Mouse (Mus musculus): Measurements from ENCODE around the gene Wipf2. TPM values are rescaled to one million over a fixed set of nuclear protein-coding genes. Genes with fewer than 3 reads are reported as not detected.

Gene Wipf2
- polyA plus RNA-seq, 1 experiment = 0.81 TPM

- peaks cover 10% of the 10 kb centered on the region for H3K4me1 ChIP-seq (ENCODE audit: control insufficient read depth)
- H3K27me3 ChIP-seq (ENCODE audit: control insufficient read depth) = peaks cover 27% of the 10 kb centered on the region
- H3K36me3 ChIP-seq (ENCODE audit: control insufficient read depth) = no peaks in the 10 kb centered on the region
- no peaks in the 10 kb centered on the region for H3K9me3 ChIP-seq (ENCODE audit: control insufficient read depth, low read length)
- H3K4me3 ChIP-seq (replicated peaks) = peak overlapping the region; percentile 15
- TF ChIP-seq GATA1 (IDR thresholded peaks at IDR 0.05; ENCODE audit: low read length) (no peak), TAL1 (IDR thresholded peaks at IDR 0.05; ENCODE audit: low read length) (no peak)
These were observed 14.1 kb upstream of the Wipf2 start for GRCm38 (mm10) chr11:98849196-98849894.

- TF ChIP-seq TAL1 (IDR thresholded peaks at IDR 0.05; ENCODE audit: low read length) = no peak
- no peak for TF ChIP-seq GATA1 (IDR thresholded peaks at IDR 0.05; ENCODE audit: low read length)
- H3K27me3 ChIP-seq (ENCODE audit: control insufficient read depth) = peaks cover 27% of the 10 kb centered on the region
- H3K36me3 ChIP-seq (ENCODE audit: control insufficient read depth) = no peaks in the 10 kb centered on the region
- H3K9me3 ChIP-seq (ENCODE audit: control insufficient read depth, low read length) = no peaks in the 10 kb centered on the region
- peak overlapping the region; percentile 14 for H3K4me3 ChIP-seq (replicated peaks)
- peaks cover 10% of the 10 kb centered on the region for H3K4me1 ChIP-seq (ENCODE audit: control insufficient read depth)
These were observed 13.0 kb upstream of the Wipf2 start for GRCm38 (mm10) chr11:98850100-98851093.

GRCm38 (mm10) chr11:98854116-98854515, 9.3 kb upstream of the Wipf2 start:
- TF ChIP-seq GATA1 (IDR thresholded peaks at IDR 0.05; ENCODE audit: low read length) (no peak), TAL1 (IDR thresholded peaks at IDR 0.05; ENCODE audit: low read length) (no peak)
- Histone ChIP-seq H3K4me3 (replicated peaks) (no peak overlapping the region), H3K36me3 (ENCODE audit: control insufficient read depth) (no peaks in the 10 kb centered on the region), H3K9me3 (ENCODE audit: control insufficient read depth, low read length) (no peaks in the 10 kb centered on the region), H3K27me3 (ENCODE audit: control insufficient read depth) (peaks cover 18% of the 10 kb centered on the region), H3K4me1 (ENCODE audit: control insufficient read depth) (peaks cover 12% of the 10 kb centered on the region)

DNA sequence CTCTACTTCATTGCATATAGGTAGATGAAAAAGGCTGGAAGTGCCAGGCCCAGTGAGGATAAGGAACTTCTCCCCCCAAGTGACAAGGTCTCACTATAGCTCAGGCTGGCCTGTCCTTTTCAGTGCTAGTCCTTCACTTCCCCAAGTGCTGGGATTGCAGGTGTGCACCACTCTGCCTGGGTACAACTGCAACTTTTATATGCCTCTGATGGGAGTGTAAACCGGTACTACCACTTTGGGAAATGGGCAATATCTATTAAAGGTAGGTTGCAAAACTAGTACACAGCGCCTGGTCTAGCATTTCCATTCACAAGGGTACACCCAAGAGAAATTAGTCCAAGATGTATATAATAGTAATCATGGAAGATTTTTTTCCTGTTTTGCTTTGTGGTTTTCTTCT, 8.8 kb upstream of the Wipf2 start:
- no peak for TF ChIP-seq TAL1 (IDR thresholded peaks at IDR 0.05; ENCODE audit: low read length)
- TF ChIP-seq GATA1 (IDR thresholded peaks at IDR 0.05; ENCODE audit: low read length) = no peak
- Histone ChIP-seq H3K9me3 (ENCODE audit: control insufficient read depth, low read length) (no peaks in the 10 kb centered on the region), H3K4me1 (ENCODE audit: control insufficient read depth) (peaks cover 13% of the 10 kb centered on the region), H3K4me3 (replicated peaks) (no peak overlapping the region), H3K36me3 (ENCODE audit: control insufficient read depth) (no peaks in the 10 kb centered on the region), H3K27me3 (ENCODE audit: control insufficient read depth) (peaks cover 13% of the 10 kb centered on the region)

DNA sequence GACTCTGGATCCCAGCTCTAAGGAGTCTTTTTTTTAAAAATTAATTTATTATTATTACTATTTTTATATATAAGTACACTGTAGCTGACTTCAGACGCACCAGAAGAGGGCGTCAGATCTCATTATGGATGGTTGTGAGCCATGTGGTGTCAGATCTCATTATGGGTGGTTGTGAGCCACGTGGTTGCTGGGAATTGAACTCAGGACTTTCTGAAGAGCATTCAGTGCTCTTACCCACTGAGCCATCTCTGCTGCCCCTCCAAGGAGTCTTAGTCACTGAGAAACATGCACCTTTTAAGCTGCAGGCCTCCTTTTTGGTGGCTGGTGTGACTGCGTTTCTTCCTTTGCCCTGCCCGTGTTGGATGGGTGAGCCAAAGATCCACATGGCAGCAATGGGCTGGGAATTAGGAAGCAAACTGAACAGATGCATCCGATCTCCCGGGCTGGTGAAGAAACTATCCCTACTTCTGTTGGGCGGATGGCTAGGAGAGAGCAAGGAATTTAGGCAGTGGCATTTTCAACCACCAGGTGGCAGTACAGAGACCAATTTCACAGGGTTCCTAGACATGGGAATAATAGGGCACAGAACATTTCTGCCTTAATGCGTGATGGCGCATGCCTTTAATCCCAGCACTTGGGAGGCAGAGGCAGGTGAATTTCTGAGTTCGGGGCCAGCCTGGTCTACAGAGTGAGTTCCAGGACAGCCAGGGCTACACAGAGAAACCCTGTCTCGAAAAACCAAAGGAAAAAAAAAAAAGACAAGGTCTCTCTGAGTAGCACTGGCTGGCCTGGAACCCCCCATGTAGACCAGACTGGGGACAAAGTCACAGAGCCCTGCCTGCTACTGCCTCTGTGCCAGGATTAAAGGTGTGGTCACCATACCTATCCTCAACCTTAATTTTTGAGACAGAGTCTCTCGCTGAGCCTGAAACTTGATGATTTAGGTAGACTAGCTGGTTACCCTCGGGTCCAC, 4.4 kb upstream of the Wipf2 start:
- H3K4me3 ChIP-seq (replicated peaks) = no peak overlapping the region
- no peaks in the 10 kb centered on the region for H3K27me3 ChIP-seq (ENCODE audit: control insufficient read depth)
- H3K4me1 ChIP-seq (ENCODE audit: control insufficient read depth) = peaks cover 23% of the 10 kb centered on the region
- no peak for TF ChIP-seq GATA1 (IDR thresholded peaks at IDR 0.05; ENCODE audit: low read length)
- TF ChIP-seq TAL1 (IDR thresholded peaks at IDR 0.05; ENCODE audit: low read length) = no peak
- H3K9me3 ChIP-seq (ENCODE audit: control insufficient read depth, low read length) = no peaks in the 10 kb centered on the region
- H3K36me3 ChIP-seq (ENCODE audit: control insufficient read depth) = no peaks in the 10 kb centered on the region

GRCm38 (mm10) chr11:98863751-98864429, 452 bp downstream of the Wipf2 start:
- H3K4me3 ChIP-seq (replicated peaks) = peak overlapping the region; percentile 88
- H3K9me3 ChIP-seq (ENCODE audit: control insufficient read depth, low read length) = no peaks in the 10 kb centered on the region
- peaks cover 33% of the 10 kb centered on the region for H3K4me1 ChIP-seq (ENCODE audit: control insufficient read depth)
- peaks cover 25% of the 10 kb centered on the region for H3K36me3 ChIP-seq (ENCODE audit: control insufficient read depth)
- no peaks in the 10 kb centered on the region for H3K27me3 ChIP-seq (ENCODE audit: control insufficient read depth)
- no peak for TF ChIP-seq GATA1 (IDR thresholded peaks at IDR 0.05; ENCODE audit: low read length)
- no peak for TF ChIP-seq TAL1 (IDR thresholded peaks at IDR 0.05; ENCODE audit: low read length)

DNA sequence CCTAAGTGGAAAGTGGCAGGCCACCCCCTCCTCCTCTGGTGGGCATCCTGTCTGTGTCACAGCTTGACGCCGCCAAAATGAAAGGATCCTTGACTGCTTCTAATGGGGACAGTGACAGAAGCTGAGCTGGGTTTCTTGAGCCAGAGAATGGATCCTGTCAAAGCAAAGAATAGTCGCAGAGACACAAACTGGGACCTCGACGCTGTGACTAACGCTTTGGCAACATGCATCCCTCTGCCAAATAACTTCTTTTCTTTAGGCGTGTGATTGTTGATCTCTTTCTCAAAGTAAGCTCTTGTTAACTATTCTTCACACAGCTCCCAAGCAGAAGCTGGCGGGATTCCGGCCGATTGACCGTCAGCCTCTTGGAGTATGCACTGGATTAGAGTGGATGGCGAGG, 3.9 kb downstream of the Wipf2 start:
- TF ChIP-seq GATA1 (IDR thresholded peaks at IDR 0.05; ENCODE audit: low read length) (no peak), TAL1 (IDR thresholded peaks at IDR 0.05; ENCODE audit: low read length) (no peak)
- Histone ChIP-seq H3K36me3 (ENCODE audit: control insufficient read depth) (peaks cover 51% of the 10 kb centered on the region), H3K4me3 (replicated peaks) (no peak overlapping the region), H3K9me3 (ENCODE audit: control insufficient read depth, low read length) (no peaks in the 10 kb centered on the region), H3K4me1 (ENCODE audit: control insufficient read depth) (peaks cover 27% of the 10 kb centered on the region), H3K27me3 (ENCODE audit: control insufficient read depth) (no peaks in the 10 kb centered on the region)

DNA sequence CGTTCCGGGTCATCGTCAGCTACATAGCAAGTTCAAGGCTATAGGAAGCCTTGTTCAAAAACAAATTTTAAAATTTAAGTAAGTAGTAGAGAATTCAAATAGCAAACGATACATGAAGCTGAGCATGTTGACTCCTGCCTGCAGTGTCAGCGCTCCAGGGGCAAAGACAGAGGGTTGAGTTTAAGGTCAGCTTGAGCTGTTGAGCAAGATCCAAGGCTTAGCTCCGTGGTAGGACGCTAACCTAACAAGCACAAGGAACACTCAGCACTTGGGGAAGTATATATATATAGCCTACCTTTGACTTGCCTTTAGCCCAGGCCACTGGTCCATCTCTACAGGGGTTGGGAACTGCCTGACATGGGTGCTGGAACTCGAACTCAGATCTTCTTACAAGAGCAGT, 6.5 kb downstream of the Wipf2 start:
- peaks cover 66% of the 10 kb centered on the region for H3K36me3 ChIP-seq (ENCODE audit: control insufficient read depth)
- H3K9me3 ChIP-seq (ENCODE audit: control insufficient read depth, low read length) = no peaks in the 10 kb centered on the region
- TF ChIP-seq TAL1 (IDR thresholded peaks at IDR 0.05; ENCODE audit: low read length) (no peak), GATA1 (IDR thresholded peaks at IDR 0.05; ENCODE audit: low read length) (no peak)
- H3K4me1 ChIP-seq (ENCODE audit: control insufficient read depth) = peaks cover 19% of the 10 kb centered on the region
- H3K27me3 ChIP-seq (ENCODE audit: control insufficient read depth) = no peaks in the 10 kb centered on the region
- no peak overlapping the region for H3K4me3 ChIP-seq (replicated peaks)
